Mouse (Mus musculus): ENCODE measurements around the gene Rreb1. TPM values are rescaled to one million over a fixed set of nuclear protein-coding genes. Genes with fewer than 3 reads are reported as not detected.
A peak's percentile ranks its signal among the peaks of the same experiment; 100 is the strongest.

The Rreb1 gene
- total RNA-seq, 2 experiments from 2014 or later, result 46.7 to 61.8 TPM

GRCm38 (mm10) chr13:37778594-37779231 lies 513 bp downstream of the Rreb1 start:
- intact Hi-C loops (cut with DNase I), result no loop called here
- peak; percentile 48 to 64 for DNase-seq

GRCm38 (mm10) chr13:37779251-37779667 lies 1.1 kb downstream of the Rreb1 start:
- peak in 1 of 2 experiments; percentile 36 for DNase-seq
- intact Hi-C loops (cut with DNase I), result no loop called here

GRCm38 (mm10) chr13:37781557-37781956 lies 3.4 kb downstream of the Rreb1 start:
- intact Hi-C loops (cut with DNase I), result no loop called here
- no peak for DNase-seq

- no peak for DNase-seq
- intact Hi-C loops (cut with DNase I), result no loop called here
Observed at GRCm38 (mm10) chr13:37782144-37782543, 3.9 kb downstream of the Rreb1 start.

- intact Hi-C loops (cut with DNase I), result no loop called here
- DNase-seq, result no peak
Observed at GRCm38 (mm10) chr13:37783676-37784075, 5.5 kb downstream of the Rreb1 start.

GRCm38 (mm10) chr13:37784226-37784625 lies 6.0 kb downstream of the Rreb1 start:
- no peak for DNase-seq
- intact Hi-C loops (cut with DNase I), result no loop called here

GRCm38 (mm10) chr13:37792739-37793336 lies 14.6 kb downstream of the Rreb1 start:
- DNase-seq, result no peak
- intact Hi-C loops (cut with DNase I), result no loop called here

- intact Hi-C loops (cut with DNase I), result no loop called here
- no peak for DNase-seq
Observed at GRCm38 (mm10) chr13:37798811-37799210, 20.6 kb downstream of the Rreb1 start.

- no peak for DNase-seq
- intact Hi-C loops (cut with DNase I), result no loop called here
Observed at GRCm38 (mm10) chr13:37799413-37799812, 21.2 kb downstream of the Rreb1 start.

GRCm38 (mm10) chr13:37801101-37802075 lies 23.2 kb downstream of the Rreb1 start:
- no peak for DNase-seq
- intact Hi-C loops (cut with DNase I), result no loop called here

GRCm38 (mm10) chr13:37802246-37803003 lies 24.2 kb downstream of the Rreb1 start:
- no peak for DNase-seq
- intact Hi-C loops (cut with DNase I), result no loop called here

- DNase-seq, result no peak
- intact Hi-C loops (cut with DNase I), result no loop called here
Observed at GRCm38 (mm10) chr13:37803244-37803643, 25.0 kb downstream of the Rreb1 start.

- intact Hi-C loops (cut with DNase I), result no loop called here
- DNase-seq, result no peak
Observed at GRCm38 (mm10) chr13:37804023-37804422, 25.8 kb downstream of the Rreb1 start.

- no peak for DNase-seq
- intact Hi-C loops (cut with DNase I), result no loop called here
Observed at GRCm38 (mm10) chr13:37815001-37815400, 36.8 kb downstream of the Rreb1 start.

GRCm38 (mm10) chr13:37816736-37817135 lies 38.5 kb downstream of the Rreb1 start:
- DNase-seq, result no peak
- intact Hi-C loops (cut with DNase I), result no loop called here

GRCm38 (mm10) chr13:37821413-37821812 lies 43.2 kb downstream of the Rreb1 start:
- DNase-seq, result peak; percentile 30 to 42
- intact Hi-C loops (cut with DNase I), result no loop called here

GRCm38 (mm10) chr13:37824331-37824920 lies 46.2 kb downstream of the Rreb1 start:
- intact Hi-C loops (cut with DNase I), result no loop called here

GRCm38 (mm10) chr13:37824956-37825645 lies 46.9 kb downstream of the Rreb1 start:
- intact Hi-C loops (cut with DNase I), result loop anchor here (5.0 kb wide), 5 partner anchors 117 to 373 kb away; no protein-coding TSS in a partner anchor
- peak in 1 of 2 experiments; percentile 41 for DNase-seq

More at GRCm38 (mm10) chr13:37824331-37824920, 46.2 kb downstream of the Rreb1 start:
- no peak for DNase-seq

GRCm38 (mm10) chr13:37825646-37826280 lies 47.6 kb downstream of the Rreb1 start:
- intact Hi-C loops (cut with DNase I), result loop anchor here (2.0 to 5.0 kb wide), 6 partner anchors 31 to 373 kb away; no protein-coding TSS in a partner anchor
- DNase-seq, result peak; percentile 79 to 80
